Mouse (Mus musculus) liver, postnatal 0 days (tissue): ENCODE measurements around the gene Hoxa11.

ENCODE experiments used
- CTCF ChIP-seq: sonication (generic); IDR thresholded peaks from 2 replicates; pipeline ENCODE4 v1.5.1; 2016; ENCODE audit warnings: antibody characterized with exemption, low read depth
- EP300 ChIP-seq: IDR thresholded peaks from 2 replicates; pipeline ENCODE4 v1.6.1; 2016; ENCODE audit warnings: antibody characterized with exemption, low read depth, mild to moderate bottlenecking

DNA sequence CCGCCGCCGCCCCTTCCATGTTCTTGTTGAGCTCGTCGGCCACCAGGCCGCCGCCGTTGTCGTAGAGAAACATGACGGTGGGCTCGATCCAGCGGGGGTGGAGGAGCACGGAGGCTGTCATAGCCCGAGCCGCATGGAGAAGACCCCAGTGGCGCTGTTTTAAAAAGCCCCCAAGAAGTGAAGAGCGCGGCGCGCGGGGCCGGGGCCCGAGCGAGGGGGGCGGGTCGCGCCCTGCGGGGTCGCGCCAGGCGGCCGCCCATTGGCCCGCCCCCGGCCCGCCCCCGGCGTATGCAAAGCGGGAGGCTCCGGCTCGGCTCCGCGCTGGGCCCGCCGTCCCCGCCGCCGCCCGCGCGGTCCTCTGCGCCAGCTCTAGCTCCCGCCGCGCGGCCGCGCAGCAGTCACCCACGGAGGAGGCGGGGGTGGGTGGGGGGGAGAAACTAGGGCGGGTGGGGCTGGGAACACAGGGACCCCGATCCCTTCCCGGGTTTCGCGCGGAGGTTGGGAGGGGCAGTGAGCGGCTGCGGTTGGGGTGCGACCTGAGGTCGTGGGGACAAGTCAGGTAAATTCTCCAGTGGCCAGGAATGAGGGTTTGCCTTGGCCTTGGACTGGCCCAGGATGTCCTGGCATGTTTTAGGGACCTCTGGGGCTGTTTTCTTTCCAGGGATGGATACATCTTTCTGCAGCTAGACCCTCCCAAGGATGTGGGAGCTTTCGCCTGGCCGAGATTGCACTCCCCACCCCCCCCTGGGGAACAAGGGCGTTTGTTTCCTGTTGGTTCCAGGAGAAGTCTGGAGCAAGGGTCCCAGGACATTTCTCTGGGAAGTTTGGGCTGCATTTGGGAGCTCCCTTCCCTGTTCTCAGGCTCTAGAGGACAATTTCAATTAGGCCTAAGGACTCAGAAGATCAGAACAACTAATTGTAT is 15.3 kb upstream of the Hoxa11 start, which contains the start of gene Hoxa13:
- no peak for TF ChIP-seq EP300
- TF ChIP-seq CTCF: no peak
